Mouse (Mus musculus) heart, postnatal 0 days (tissue): Measurements from ENCODE around the gene Spryd4. TPM values are rescaled to one million over a fixed set of nuclear protein-coding genes. Genes with fewer than 3 reads are reported as not detected.

ENCODE experiments used
- ATAC-seq: fragments of 200-750 bp; cut with Nextera tagmentation; 2 replicates; pipeline ENCODE4 v1.8.0; 2017; ENCODE audit warnings: low read depth, moderate number of reproducible peaks, moderate library complexity; ENCODE audit not compliant: insufficient read depth
- DNase-seq: peaks from one replicate; pipeline ENCODE4 v3.0.0-alpha.2; 2016; ENCODE audit warnings: low spot score
- H3K27ac ChIP-seq: fragments of 300-500 bp; sonication (generic); 2 replicates; pipeline ENCODE4 v1.5.1; 2014; ENCODE audit warnings: low read depth, mild to moderate bottlenecking
- H3K27me3 ChIP-seq: fragments of 300-500 bp; sonication (generic); 2 replicates; pipeline ENCODE4 v1.6.1; 2014; ENCODE audit warnings: low read length, mixed read lengths; ENCODE audit not compliant: control insufficient read depth, insufficient read depth
- H3K36me3 ChIP-seq: fragments of 300-500 bp; sonication (generic); replicated peaks from 2 replicates; pipeline ENCODE4 v1.6.1; 2014; ENCODE audit warnings: low read length, mixed read lengths; ENCODE audit not compliant: control insufficient read depth, insufficient read depth
- H3K4me1 ChIP-seq: fragments of 300-500 bp; sonication (generic); 2 replicates; pipeline ENCODE4 v1.6.1; 2014; ENCODE audit warnings: antibody characterized with exemption; ENCODE audit not compliant: control insufficient read depth, insufficient read depth
- H3K4me2 ChIP-seq: fragments of 300-500 bp; sonication (generic); 2 replicates; pipeline ENCODE4 v1.6.1; 2014; ENCODE audit warnings: low read depth, mild to moderate bottlenecking, low read length, moderate library complexity
- H3K4me3 ChIP-seq: fragments of 300-500 bp; sonication (generic); 2 replicates; pipeline ENCODE4 v1.5.1; 2014; ENCODE audit warnings: low read depth, low read length
- H3K9ac ChIP-seq: fragments of 300-500 bp; sonication (generic); replicated peaks from 2 replicates; pipeline ENCODE4 v1.6.1; 2014; ENCODE audit warnings: low read depth, low read length, mixed read lengths
- H3K9me3 ChIP-seq: fragments of 300-500 bp; sonication (generic); replicated peaks from 2 replicates; pipeline ENCODE4 v1.6.1; 2016; ENCODE audit warnings: low read length; ENCODE audit not compliant: control insufficient read depth
- CTCF ChIP-seq: IDR thresholded peaks from 2 replicates; pipeline ENCODE4 v1.5.1; 2016; ENCODE audit warnings: antibody characterized with exemption, control low read depth, low read depth
- EP300 ChIP-seq: IDR thresholded peaks from 2 replicates; pipeline ENCODE4 v1.6.1; 2016; ENCODE audit warnings: antibody characterized with exemption, low read depth
- WGBS: fragments of 180-500 bp; shearing (Covaris S2); extraction: QIAGEN DNeasy Blood & Tissue Kit; methylation state at CpG from one replicate; pipeline ENCODE4 v1.1.7; 2014; 5-methylcytosine and 5-hydroxymethylcytosine counted together
- polyA plus RNA-seq: library from polyadenylated mRNA; unstranded; fragments of >200 nt; fragmentation: Nextera tagmentation; extraction: Ambion mirVana; gene quantifications from 2 replicates; pipeline ENCODE4 v1.2.1, GENCODE M21; 2015
- total RNA-seq: library from RNA; depleted of rRNA; stranded (reverse); fragments of >200 nt; gene quantifications from 2 replicates; pipeline ENCODE4 v1.2.3, GENCODE M21; 2014; ENCODE audit warnings: low replicate concordance

Gene Spryd4
- total and polyA plus RNA-seq, 2 experiments from 2014 or later, result 50.1 to 93.1 TPM

DNA sequence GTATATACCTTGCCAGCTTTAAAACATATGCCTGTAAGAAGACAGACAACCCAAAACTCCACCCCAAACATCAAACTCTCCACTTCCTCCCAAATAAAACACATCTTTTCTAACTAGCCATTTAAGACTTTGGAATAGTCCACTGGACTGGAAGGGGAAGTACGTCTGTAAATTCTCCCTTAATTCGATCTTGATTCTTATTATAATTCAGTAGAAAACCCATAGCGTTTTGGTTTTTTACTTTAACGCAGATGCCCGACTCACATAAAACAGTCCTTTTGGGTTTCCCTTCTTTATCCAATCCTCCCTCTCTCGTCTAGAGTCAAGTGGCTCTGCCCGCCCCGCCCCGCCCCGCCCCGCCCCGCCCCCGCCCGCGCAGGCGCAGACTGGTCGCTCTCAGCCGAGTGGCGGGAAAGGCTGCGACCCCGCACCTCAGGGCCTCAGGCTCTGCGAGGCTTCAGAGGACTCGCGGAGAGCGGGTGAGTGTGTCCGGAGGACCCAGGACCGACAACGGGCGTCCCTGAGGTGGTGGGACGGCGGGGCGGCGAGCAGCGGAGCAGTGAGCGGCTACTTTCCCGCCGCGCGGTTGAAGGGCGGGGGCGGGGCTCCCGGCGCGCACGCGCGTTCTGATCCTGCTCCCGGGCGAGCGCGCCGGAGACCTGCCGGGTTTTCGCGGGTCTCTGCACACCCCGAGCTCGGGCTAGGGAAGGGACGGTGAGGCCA, 20.3 kb upstream of the Spryd4 start, which contains the start of gene Timeless:
Gene Timeless (plus strand): TSS at position 369 of the 723 bp plus-strand sequence.
- TF ChIP-seq CTCF (no peak), EP300 (no peak)
- Histone ChIP-seq H3K9ac (peak within 1 kb of the TSS; percentile 65), H3K4me2 (peak within 1 kb of the TSS; percentile 86), H3K4me1 (peaks cover 5% of the 10 kb centered on the region; the same call in 1 of the 2 replicates), H3K4me3 (peak within 1 kb of the TSS; percentile 80), H3K36me3 (no peaks in the 10 kb centered on the region), H3K27ac (peak within 1 kb of the TSS; percentile 86), H3K9me3 (no peaks in the 10 kb centered on the region), H3K27me3 (no peaks in the 10 kb centered on the region)
- DNase-seq (peak; percentile 76), ATAC-seq (peak; percentile 92)
- WGBS, result under 1% methylated on average over 56 of the region's 58 CpGs

DNA sequence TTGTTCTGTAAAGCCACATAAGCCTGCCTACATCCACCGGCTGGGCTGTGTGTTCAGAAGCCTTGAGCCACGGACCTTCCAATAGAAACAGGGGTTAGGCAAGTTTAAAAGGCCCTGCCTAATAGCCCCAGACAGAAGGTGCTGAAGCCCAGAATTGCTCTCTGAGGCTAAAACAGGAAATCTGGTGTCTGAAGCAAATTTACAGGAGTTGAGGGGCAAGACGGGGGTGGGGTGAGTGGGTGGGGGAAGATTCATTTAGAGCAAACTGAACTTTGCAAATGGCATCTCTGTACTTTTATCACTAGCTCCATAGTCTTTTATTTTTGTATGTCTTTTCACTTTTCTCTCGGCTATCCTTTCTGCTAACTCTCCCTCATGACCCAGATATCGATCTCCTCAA, 19.5 kb upstream of the Spryd4 start:
- Histone ChIP-seq H3K27me3 (no peaks in the 10 kb centered on the region), H3K4me2 (peak overlapping the region; percentile 86), H3K27ac (peak overlapping the region; percentile 86), H3K4me3 (peak overlapping the region; percentile 80), H3K9ac (0 out of 2 replicates have a peak overlapping the region, but pooled peaks have one; percentile 65), H3K36me3 (no peaks in the 10 kb centered on the region), H3K4me1 (peaks cover 5% of the 10 kb centered on the region; the same call in 1 of the 2 replicates), H3K9me3 (no peaks in the 10 kb centered on the region)
- ATAC-seq (no peak), DNase-seq (no peak)
- TF ChIP-seq CTCF, result no peak
- WGBS, result 21% methylated on average over 5 of the region's 5 CpGs

DNA sequence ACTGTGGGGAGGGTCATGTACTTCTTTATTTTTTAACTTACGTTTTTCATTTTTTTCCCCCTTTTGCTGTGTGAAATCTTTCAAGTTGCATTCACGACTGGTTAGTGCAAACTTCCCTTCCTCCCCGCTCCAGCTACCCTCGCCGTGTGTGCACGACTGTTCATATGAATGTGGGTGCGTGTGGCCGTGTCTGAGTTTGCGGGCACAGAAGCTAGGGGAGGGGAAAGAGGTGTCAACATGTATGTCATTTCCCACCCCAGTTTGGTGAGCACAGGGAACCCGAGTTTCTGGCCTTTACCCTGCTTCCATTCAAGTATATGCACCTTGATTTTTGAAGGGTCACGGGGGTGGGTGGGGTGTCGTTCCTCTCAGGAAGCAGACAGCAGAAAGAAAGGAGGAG, 19.0 kb upstream of the Spryd4 start:
- Histone ChIP-seq H3K27me3 (no peaks in the 10 kb centered on the region), H3K36me3 (no peaks in the 10 kb centered on the region), H3K4me1 (peaks cover 5% of the 10 kb centered on the region; the same call in 1 of the 2 replicates), H3K4me2 (no peak overlapping the region), H3K4me3 (no peak overlapping the region), H3K27ac (no peak overlapping the region), H3K9me3 (no peaks in the 10 kb centered on the region), H3K9ac (no peak overlapping the region)
- WGBS, result 83% methylated on average over 12 of the region's 12 CpGs
- no peak for ATAC-seq
- DNase-seq, result no peak
- TF ChIP-seq CTCF (no peak), EP300 (no peak)

DNA sequence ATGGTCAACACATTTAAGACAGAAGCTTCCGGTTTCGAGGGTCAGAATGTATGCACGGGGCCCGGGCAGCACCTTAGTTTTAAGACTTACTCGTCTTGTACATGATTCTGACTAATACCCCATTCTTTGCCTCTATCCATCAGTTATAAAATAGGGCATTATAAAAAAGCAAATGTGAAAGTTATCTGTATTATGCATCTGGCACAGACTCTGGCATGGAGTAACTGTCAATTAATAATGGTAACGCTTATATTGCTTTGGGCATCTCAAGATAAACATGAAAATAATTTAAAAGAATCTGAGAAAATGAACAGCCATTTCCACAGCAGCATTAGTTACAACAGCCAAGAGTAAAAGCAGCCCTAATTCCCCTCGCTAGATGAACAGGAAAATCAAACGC, 16.4 kb upstream of the Spryd4 start:
- Histone ChIP-seq H3K36me3 (no peaks in the 10 kb centered on the region), H3K4me1 (peaks cover 5% of the 10 kb centered on the region; the same call in 1 of the 2 replicates), H3K9ac (no peak overlapping the region), H3K27me3 (no peaks in the 10 kb centered on the region), H3K9me3 (no peaks in the 10 kb centered on the region), H3K4me2 (no peak overlapping the region), H3K4me3 (no peak overlapping the region), H3K27ac (no peak overlapping the region)
- 89% methylated on average over 8 of the region's 8 CpGs for WGBS
- TF ChIP-seq CTCF (no peak), EP300 (no peak)
- no peak for DNase-seq
- no peak for ATAC-seq

DNA sequence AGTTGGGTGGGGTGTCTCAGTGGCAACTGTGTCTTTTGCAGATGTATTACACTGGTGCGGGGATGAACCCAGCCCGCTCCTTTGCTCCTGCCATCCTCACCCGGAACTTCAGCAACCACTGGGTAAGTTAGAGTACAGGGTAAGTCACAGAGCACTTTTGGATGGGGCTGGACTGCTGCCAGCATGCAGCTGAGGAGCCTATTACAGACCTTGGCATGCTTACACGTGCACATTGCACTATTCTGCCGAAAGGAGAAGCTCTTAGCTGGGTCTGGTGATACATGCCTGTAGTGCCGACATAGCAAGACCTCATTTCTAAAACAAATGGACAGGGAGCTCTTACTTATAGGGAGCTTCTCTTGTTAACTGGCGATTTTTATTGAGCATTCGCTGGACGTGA, 16.0 kb upstream of the Spryd4 start:
- ATAC-seq, result no peak
- H3K4me1 ChIP-seq, result peaks cover 5% of the 10 kb centered on the region; the same call in 1 of the 2 replicates
- H3K27ac ChIP-seq, result no peak overlapping the region
- DNase-seq, result no peak
- WGBS, result 61% methylated on average over 9 of the region's 9 CpGs
- no peak for TF ChIP-seq EP300
- no peak for TF ChIP-seq CTCF
- no peaks in the 10 kb centered on the region for H3K27me3 ChIP-seq
- no peak overlapping the region for H3K9ac ChIP-seq
- no peaks in the 10 kb centered on the region for H3K9me3 ChIP-seq
- no peak overlapping the region for H3K4me3 ChIP-seq
- no peak overlapping the region for H3K4me2 ChIP-seq
- no peaks in the 10 kb centered on the region for H3K36me3 ChIP-seq
